Mouse (Mus musculus) liver, embryonic 16.5 days (tissue): Measurements from ENCODE around the gene Hoxd11. TPM values are rescaled to one million over a fixed set of nuclear protein-coding genes. Genes with fewer than 3 reads are reported as not detected.

Experiments used
- ATAC-seq: fragments of 200-750 bp; cut with Nextera tagmentation; 2 replicates; pipeline ENCODE4 v1.8.0; 2017; ENCODE audit warnings: low read depth, mild to moderate bottlenecking, moderate number of reproducible peaks, moderate library complexity
- H3K27ac ChIP-seq: fragments of 300-500 bp; sonication (generic); 2 replicates; pipeline ENCODE4 v1.5.1; 2014; ENCODE audit warnings: mild to moderate bottlenecking, low read length
- H3K27me3 ChIP-seq: fragments of 300-500 bp; sonication (generic); 2 replicates; pipeline ENCODE4 v1.6.1; 2014; ENCODE audit warnings: low read depth, low read length, mixed read lengths; ENCODE audit not compliant: control insufficient read depth, insufficient read depth
- H3K36me3 ChIP-seq: fragments of 300-500 bp; sonication (generic); 2 replicates; pipeline ENCODE4 v1.6.1; 2014; ENCODE audit warnings: mild to moderate bottlenecking; ENCODE audit not compliant: control insufficient read depth, insufficient read depth
- H3K4me1 ChIP-seq: fragments of 300-500 bp; sonication (generic); 2 replicates; pipeline ENCODE4 v1.6.1; 2014; ENCODE audit warnings: low read depth, low read length, mixed read lengths; ENCODE audit not compliant: control insufficient read depth
- H3K4me2 ChIP-seq: fragments of 300-500 bp; sonication (generic); 2 replicates; pipeline ENCODE4 v1.6.1; 2014; ENCODE audit warnings: low read depth, low read length, mixed read lengths
- H3K4me3 ChIP-seq: fragments of 300-500 bp; sonication (generic); 2 replicates; pipeline ENCODE4 v1.5.1; 2014; ENCODE audit warnings: low read depth, mild to moderate bottlenecking, low read length
- H3K9ac ChIP-seq: fragments of 300-500 bp; sonication (generic); 2 replicates; pipeline ENCODE4 v1.6.1; 2014; ENCODE audit warnings: low read depth, low read length
- H3K9me3 ChIP-seq: fragments of 300-500 bp; sonication (generic); replicated peaks from 2 replicates; pipeline ENCODE4 v1.6.1; 2016; ENCODE audit warnings: low read length; ENCODE audit not compliant: control insufficient read depth
- WGBS: fragments of 180-500 bp; shearing (Covaris S2); extraction: QIAGEN DNeasy Blood & Tissue Kit; methylation state at CpG from one replicate; pipeline ENCODE4 v1.1.7; 2014; ENCODE audit not compliant: insufficient replicate concordance; 5-methylcytosine and 5-hydroxymethylcytosine counted together
- polyA plus RNA-seq: library from polyadenylated mRNA; unstranded; fragments of >200 nt; fragmentation: Nextera tagmentation; extraction: Ambion mirVana; gene quantifications from 2 replicates; pipeline ENCODE4 v1.2.1, GENCODE M21; 2015

Gene Hoxd11
- polyA plus RNA-seq, 1 experiment from 2014 or later: not detected

- Histone ChIP-seq H3K9me3 (no peaks in the 10 kb centered on the region), H3K27me3 (peaks cover 96% of the 10 kb centered on the region), H3K4me3 (no peak overlapping the region), H3K9ac (no peak overlapping the region), H3K4me1 (peaks cover 2% of the 10 kb centered on the region; the same call in 1 of the 2 replicates), H3K27ac (no peak overlapping the region), H3K4me2 (no peak overlapping the region), H3K36me3 (no peaks in the 10 kb centered on the region)
- WGBS: 5% methylated on average over 26 of the region's 26 CpGs
- ATAC-seq: no peak
These were observed 24.5 kb downstream of the Hoxd11 start for GRCm38 (mm10) chr2:74703720-74704392.

- 3% methylated on average over 37 of the region's 52 CpGs for WGBS
- Histone ChIP-seq H3K27ac (no peak within 1 kb of the TSS), H3K4me1 (peaks cover 2% of the 10 kb centered on the region; the same call in 1 of the 2 replicates), H3K4me2 (peak within 1 kb of the TSS; percentile 53), H3K9me3 (no peaks in the 10 kb centered on the region), H3K4me3 (peak within 1 kb of the TSS; percentile 46), H3K36me3 (no peaks in the 10 kb centered on the region), H3K9ac (no peak within 1 kb of the TSS), H3K27me3 (peaks cover 95% of the 10 kb centered on the region)
- no peak for ATAC-seq
These were observed 25.1 kb downstream of the Hoxd11 start, which contains the start of gene Hoxd8 for GRCm38 (mm10) chr2:74704393-74704998. Gene Hoxd8 (plus strand): TSS chr2:74704615.

- ATAC-seq: no peak
These were observed 25.7 kb downstream of the Hoxd11 start for GRCm38 (mm10) chr2:74704999-74705466.

DNA sequence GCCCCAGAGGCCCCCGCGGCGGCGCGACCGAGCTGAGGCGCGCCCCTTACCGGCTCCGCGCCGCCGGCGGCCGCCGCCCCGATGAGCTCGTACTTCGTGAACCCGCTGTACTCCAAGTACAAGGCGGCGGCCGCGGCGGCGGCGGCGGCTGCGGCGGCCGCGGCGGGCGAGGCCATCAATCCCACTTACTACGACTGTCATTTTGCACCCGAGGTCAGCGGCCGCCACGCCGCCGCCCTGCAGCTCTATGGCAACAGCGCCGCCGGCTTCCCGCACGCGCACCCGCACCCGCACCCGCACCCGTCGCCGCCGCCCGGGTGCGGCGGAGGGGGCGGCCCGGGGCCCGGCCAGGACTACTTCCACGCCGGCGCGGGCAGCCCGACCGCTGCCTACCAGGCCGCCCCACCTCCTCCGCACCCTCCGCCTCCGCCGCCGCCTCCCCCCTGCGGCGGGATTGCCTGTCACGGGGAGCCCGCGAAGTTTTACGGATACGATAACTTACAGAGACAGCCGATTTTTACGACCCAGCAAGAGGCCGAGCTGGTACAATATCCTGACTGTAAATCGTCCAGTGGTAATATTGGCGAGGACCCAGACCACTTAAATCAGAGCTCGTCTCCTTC, 26.2 kb downstream of the Hoxd11 start:
- no peak for ATAC-seq
- Histone ChIP-seq H3K9me3 (no peaks in the 10 kb centered on the region), H3K27me3 (peaks cover 95% of the 10 kb centered on the region), H3K27ac (no peak overlapping the region), H3K4me3 (peak overlapping the region; percentile 46), H3K4me2 (peak overlapping the region; percentile 53), H3K36me3 (no peaks in the 10 kb centered on the region), H3K9ac (no peak overlapping the region), H3K4me1 (peaks cover 2% of the 10 kb centered on the region; the same call in 1 of the 2 replicates)
- WGBS: 1% methylated on average over 37 of the region's 85 CpGs

More at GRCm38 (mm10) chr2:74704999-74705466, 25.7 kb downstream of the Hoxd11 start:
- H3K9ac ChIP-seq: no peak overlapping the region
- WGBS: 0% methylated on average over 41 of the region's 66 CpGs
- no peaks in the 10 kb centered on the region for H3K9me3 ChIP-seq
- H3K27me3 ChIP-seq: peaks cover 95% of the 10 kb centered on the region
- no peak overlapping the region for H3K27ac ChIP-seq
- H3K4me1 ChIP-seq: peaks cover 2% of the 10 kb centered on the region; the same call in 1 of the 2 replicates
- peak overlapping the region; percentile 53 for H3K4me2 ChIP-seq
- peak overlapping the region; percentile 46 for H3K4me3 ChIP-seq
- no peaks in the 10 kb centered on the region for H3K36me3 ChIP-seq

- Histone ChIP-seq H3K27me3 (peaks cover 95% of the 10 kb centered on the region), H3K36me3 (no peaks in the 10 kb centered on the region), H3K4me3 (no peak overlapping the region), H3K9ac (no peak overlapping the region), H3K9me3 (no peaks in the 10 kb centered on the region), H3K4me2 (no peak overlapping the region), H3K4me1 (peaks cover 2% of the 10 kb centered on the region; the same call in 1 of the 2 replicates), H3K27ac (no peak overlapping the region)
- WGBS: 4% methylated on average over 13 of the region's 13 CpGs
- ATAC-seq: no peak
These were observed 27.1 kb downstream of the Hoxd11 start for GRCm38 (mm10) chr2:74706393-74706960.

DNA sequence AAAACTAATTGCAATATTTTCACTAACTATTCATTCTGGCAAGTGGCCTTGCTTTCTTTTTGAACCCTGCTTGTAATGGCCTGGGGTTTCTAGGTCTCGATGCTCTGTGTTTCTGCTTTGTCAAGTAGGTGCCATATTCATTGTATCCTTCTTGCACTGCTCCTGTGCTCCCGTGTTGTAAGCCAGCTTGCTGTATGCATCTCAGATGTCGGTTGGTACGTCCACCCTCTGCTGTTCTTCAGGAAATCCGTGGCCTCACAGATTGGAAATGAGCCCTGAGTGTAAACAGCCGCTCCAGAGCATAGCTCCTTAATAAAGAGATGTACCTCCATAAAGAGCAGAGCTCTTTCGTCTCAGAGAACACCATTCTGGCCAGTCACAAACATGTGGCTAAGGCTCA, 28.2 kb downstream of the Hoxd11 start:
- H3K4me2 ChIP-seq: no peak overlapping the region
- ATAC-seq: no peak

DNA sequence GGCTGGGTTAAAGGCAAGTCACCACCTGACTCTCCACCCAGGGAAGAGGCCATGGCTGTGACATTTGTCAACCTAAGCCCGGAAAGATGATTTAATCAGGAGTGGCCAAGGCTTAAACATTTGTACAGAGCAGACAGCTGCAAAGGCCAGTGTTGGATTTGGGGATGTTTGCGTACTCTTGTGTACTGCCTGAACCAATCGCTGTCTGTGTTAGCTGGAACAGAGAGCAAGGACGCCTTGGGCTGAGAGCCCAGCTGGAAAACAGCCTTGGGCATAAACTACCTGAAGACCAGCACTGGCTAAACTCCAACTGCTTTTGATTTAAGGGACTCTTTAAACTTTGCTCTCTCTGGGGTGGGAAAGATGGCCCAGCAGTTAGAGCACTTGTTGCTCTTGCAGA, 29.3 kb downstream of the Hoxd11 start:
- Histone ChIP-seq H3K4me1 (peaks cover 2% of the 10 kb centered on the region; the same call in 1 of the 2 replicates), H3K4me3 (no peak overlapping the region), H3K27ac (no peak overlapping the region), H3K36me3 (no peaks in the 10 kb centered on the region), H3K9ac (no peak overlapping the region), H3K9me3 (no peaks in the 10 kb centered on the region), H3K4me2 (no peak overlapping the region), H3K27me3 (peaks cover 96% of the 10 kb centered on the region)
- WGBS: 26% methylated on average over 4 of the region's 4 CpGs
- no peak for ATAC-seq

More for the DNA sequence above, 28.2 kb downstream of the Hoxd11 start:
- Histone ChIP-seq H3K27me3 (peaks cover 96% of the 10 kb centered on the region), H3K27ac (no peak overlapping the region), H3K9ac (no peak overlapping the region), H3K36me3 (no peaks in the 10 kb centered on the region), H3K9me3 (no peaks in the 10 kb centered on the region), H3K4me1 (peaks cover 2% of the 10 kb centered on the region; the same call in 1 of the 2 replicates), H3K4me3 (no peak overlapping the region)
- WGBS: 19% methylated on average over 7 of the region's 7 CpGs

DNA sequence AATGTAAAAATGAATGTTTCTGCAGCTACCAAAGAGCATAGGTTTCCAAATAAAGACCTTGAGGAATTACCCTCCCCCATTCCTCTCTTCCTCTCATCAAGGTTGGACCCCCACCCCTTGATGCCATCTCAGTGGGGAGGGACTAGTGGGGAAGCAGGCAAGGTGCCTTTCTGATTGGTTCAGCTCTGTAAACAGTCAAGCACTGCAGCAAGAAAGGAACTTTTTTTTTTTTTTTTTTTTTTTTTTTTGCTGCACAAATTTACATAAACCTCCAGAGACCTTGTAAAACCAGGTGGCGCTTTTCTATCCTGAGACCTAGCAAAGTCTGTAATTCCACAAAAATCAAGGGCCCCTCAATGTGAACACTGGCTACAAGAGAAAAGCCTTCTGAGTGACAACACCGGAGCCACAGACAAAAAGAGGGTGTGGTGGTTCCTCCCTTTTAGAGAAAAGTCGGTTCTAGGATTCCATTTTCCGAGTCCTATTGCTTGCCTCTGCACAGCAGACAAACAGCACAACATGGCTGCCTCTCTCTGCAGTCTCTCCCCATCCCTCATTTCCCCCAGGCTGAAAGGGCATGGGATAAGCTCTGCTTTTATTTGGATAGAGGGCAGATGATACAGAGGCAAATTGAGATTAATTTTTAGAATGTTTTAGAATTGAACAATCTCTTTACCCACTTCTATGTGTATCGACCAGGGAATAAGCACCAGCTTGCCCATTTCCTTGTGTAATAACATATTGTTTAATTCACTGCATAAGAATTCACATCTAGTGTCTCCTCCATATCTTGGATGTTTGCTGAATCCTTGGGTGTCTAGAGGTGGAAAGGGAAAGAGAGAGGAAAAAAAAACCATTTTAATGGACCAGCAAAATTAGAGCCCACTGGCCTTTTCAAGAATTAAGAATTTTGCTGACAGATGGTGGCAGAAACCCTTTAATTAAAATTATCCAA, 30.4 kb downstream of the Hoxd11 start:
- 12% methylated on average over 5 of the region's 5 CpGs for WGBS
- ATAC-seq: no peak
- Histone ChIP-seq H3K4me2 (no peak overlapping the region), H3K27me3 (peaks cover 96% of the 10 kb centered on the region), H3K36me3 (no peaks in the 10 kb centered on the region), H3K9ac (no peak overlapping the region), H3K4me1 (peaks cover 2% of the 10 kb centered on the region; the same call in 1 of the 2 replicates), H3K9me3 (no peaks in the 10 kb centered on the region), H3K27ac (no peak overlapping the region), H3K4me3 (no peak overlapping the region)
